Mouse (Mus musculus) left cerebral cortex, adult 18-20 months (tissue): ENCODE data around the gene Sdhaf1. TPM values are rescaled to one million over a fixed set of nuclear protein-coding genes. Genes with fewer than 3 reads are reported as not detected.

ENCODE experiments used
- total RNA-seq, 2 experiments: library from RNA; stranded (reverse); gene quantifications; 2 replicates each; pipeline ENCODE4 v1.2.3; 2021

The Sdhaf1 gene
- total RNA-seq, 2 experiments from 2014 or later: 6.4 to 7.5 TPM

Other genes with a start within 250 kb of the Sdhaf1 start
- 1 to 10 TPM in 1 of 2 experiments, not detected in 1; 1.5 TPM for gene Gm26920, start 233.5 kb downstream of the Sdhaf1 start, total RNA-seq
- 1 to 10 TPM; 5.6 to 7.7 TPM for gene Zfp566, start 233.4 kb downstream of the Sdhaf1 start, total RNA-seq
- gene Zfp260, start 229.1 kb downstream of the Sdhaf1 start, total RNA-seq: 10 to 100 TPM; 64.8 to 75.6 TPM
- gene Zfp382, start 202.0 kb downstream of the Sdhaf1 start, total RNA-seq: 10 to 100 TPM; 31.3 to 36.0 TPM
- 10 to 100 TPM; 48.4 to 48.7 TPM for gene Zfp146, start 154.1 kb downstream of the Sdhaf1 start, total RNA-seq
- 1 to 10 TPM; 4.7 to 5.8 TPM for gene Cox7a1, start 139.8 kb downstream of the Sdhaf1 start, total RNA-seq
- 100 to 1,000 TPM; 174 to 176 TPM for gene Capns1, start 125.1 kb downstream of the Sdhaf1 start, total RNA-seq
- gene Polr2i, start 91.9 kb downstream of the Sdhaf1 start, total RNA-seq: 10 to 100 TPM; 58.0 to 60.0 TPM
- 100 to 1,000 TPM; 127 to 141 TPM for gene Tbcb, start 91.6 kb downstream of the Sdhaf1 start, total RNA-seq
- not detected for gene Ovol3, start 88.2 kb downstream of the Sdhaf1 start, total RNA-seq
- under 1 TPM; 0.26 to 0.37 TPM for gene Thap8, start 43.8 kb downstream of the Sdhaf1 start, total RNA-seq
- 1 to 10 TPM; 1.1 to 1.9 TPM for gene Wdr62, start 43.5 kb downstream of the Sdhaf1 start, total RNA-seq
- gene Clip3, start 32.2 kb downstream of the Sdhaf1 start, total RNA-seq: 100 to 1,000 TPM; 443 to 457 TPM
- gene Alkbh6, start 15.2 kb downstream of the Sdhaf1 start, total RNA-seq: 10 to 100 TPM; 67.0 to 68.5 TPM
- 10 to 100 TPM; 13.8 to 15.6 TPM for gene Syne4, start 9.1 kb downstream of the Sdhaf1 start, total RNA-seq
- under 1 TPM; 0.35 to 0.56 TPM for gene E130208F15Rik, start 2.2 kb downstream of the Sdhaf1 start, total RNA-seq
- gene Lrfn3, start 38.9 kb upstream of the Sdhaf1 start, total RNA-seq: 10 to 100 TPM; 33.5 to 36.4 TPM
- gene Tyrobp, start 89.9 kb upstream of the Sdhaf1 start, total RNA-seq: 10 to 100 TPM; 29.8 to 30.7 TPM
- gene Hcst, start 96.0 kb upstream of the Sdhaf1 start, total RNA-seq: 1 to 10 TPM in 1 of 2 experiments, not detected in 1; 1.8 TPM
- gene Nfkbid, start 97.8 kb upstream of the Sdhaf1 start, total RNA-seq: 1 to 10 TPM; 3.9 to 4.1 TPM
- gene Aplp1, start 121.6 kb upstream of the Sdhaf1 start, total RNA-seq: 1,000 to 10,000 TPM; 1,233 to 1,333 TPM
- gene Kirrel2, start 133.8 kb upstream of the Sdhaf1 start, total RNA-seq: 1 to 10 TPM; 8.2 to 8.3 TPM
- gene Nphs1, start 134.4 kb upstream of the Sdhaf1 start, total RNA-seq: under 1 TPM; 0.44 to 0.52 TPM
- not detected for gene Prodh2, start 169.7 kb upstream of the Sdhaf1 start, total RNA-seq
- gene Arhgap33, start 211.2 kb upstream of the Sdhaf1 start, total RNA-seq: 100 to 1,000 TPM; 179 to 187 TPM
- gene Hspb6, start 228.3 kb upstream of the Sdhaf1 start, total RNA-seq: 1 to 10 TPM; 3.7 to 4.3 TPM
- 1 to 10 TPM; 3.8 TPM for gene Proser3, start 228.4 kb upstream of the Sdhaf1 start, total RNA-seq
- gene Lin37, start 235.9 kb upstream of the Sdhaf1 start, total RNA-seq: 10 to 100 TPM; 56.8 to 60.4 TPM
- 10 to 100 TPM; 64.4 to 71.5 TPM for gene U2af1l4, start 239.4 kb upstream of the Sdhaf1 start, total RNA-seq
- 1 to 10 TPM; 7.5 to 8.1 TPM for gene Gm49396, start 239.4 kb upstream of the Sdhaf1 start, total RNA-seq
- 10 to 100 TPM; 87.7 to 94.4 TPM for gene Psenen, start 239.7 kb upstream of the Sdhaf1 start, total RNA-seq
- gene Igflr1, start 241.5 kb upstream of the Sdhaf1 start, total RNA-seq: 1 to 10 TPM; 2.9 to 4.7 TPM